Mouse (Mus musculus) midbrain, embryonic 16.5 days (tissue): ENCODE results near the gene Apba1. TPM values are rescaled to one million over a fixed set of nuclear protein-coding genes. Genes with fewer than 3 reads are reported as not detected.

Experiments
- ATAC-seq: fragments of 200-750 bp; cut with Nextera tagmentation; 2 replicates; pipeline ENCODE4 v1.8.0; 2017; ENCODE audit warnings: moderate TSS enrichment
- H3K27ac ChIP-seq: fragments of 300-500 bp; sonication (generic); 2 replicates; pipeline ENCODE4 v1.5.1; 2014; ENCODE audit warnings: mild to moderate bottlenecking, low read length, mixed read lengths
- H3K27me3 ChIP-seq: fragments of 300-500 bp; sonication (generic); 2 replicates; pipeline ENCODE4 v1.6.1; 2014; ENCODE audit warnings: low read depth, low read length, mixed read lengths; ENCODE audit not compliant: control insufficient read depth, insufficient read depth
- H3K36me3 ChIP-seq: fragments of 300-500 bp; sonication (generic); 2 replicates; pipeline ENCODE4 v1.6.1; 2014; ENCODE audit warnings: mild to moderate bottlenecking, low read length, moderate library complexity, mixed read lengths; ENCODE audit not compliant: control insufficient read depth, insufficient read depth
- H3K4me1 ChIP-seq: fragments of 300-500 bp; sonication (generic); 2 replicates; pipeline ENCODE4 v1.6.1; 2014; ENCODE audit warnings: mild to moderate bottlenecking, low read length, mixed read lengths; ENCODE audit not compliant: control insufficient read depth, insufficient read depth
- H3K4me2 ChIP-seq: fragments of 300-500 bp; sonication (generic); 2 replicates; pipeline ENCODE4 v1.6.1; 2014; ENCODE audit warnings: mild to moderate bottlenecking, low read length, mixed read lengths
- H3K4me3 ChIP-seq: fragments of 300-500 bp; sonication (generic); 2 replicates; pipeline ENCODE4 v1.5.1; 2014; ENCODE audit warnings: low read depth, mild to moderate bottlenecking, low read length, moderate library complexity, mixed read lengths
- H3K9ac ChIP-seq: fragments of 300-500 bp; sonication (generic); 2 replicates; pipeline ENCODE4 v1.6.1; 2014; ENCODE audit warnings: low read depth, low read length, mixed read lengths
- H3K9me3 ChIP-seq: fragments of 300-500 bp; sonication (generic); replicated peaks from 2 replicates; pipeline ENCODE4 v1.6.1; 2014; ENCODE audit warnings: mild to moderate bottlenecking, low read length, mixed read lengths; ENCODE audit not compliant: control insufficient read depth, poor library complexity, severe bottlenecking
- WGBS: fragments of 180-500 bp; shearing (Covaris S2); extraction: QIAGEN DNeasy Blood & Tissue Kit; methylation state at CpG from one replicate; pipeline ENCODE4 v1.1.7; 2014; 5-methylcytosine and 5-hydroxymethylcytosine counted together
- polyA plus RNA-seq: library from polyadenylated mRNA; unstranded; fragments of >200 nt; fragmentation: Nextera tagmentation; extraction: Ambion mirVana; gene quantifications from 2 replicates; pipeline ENCODE4 v1.2.1, GENCODE M21; 2015

Gene Apba1
- polyA plus RNA-seq, 1 experiment from 2014 or later: 12.3 TPM

DNA sequence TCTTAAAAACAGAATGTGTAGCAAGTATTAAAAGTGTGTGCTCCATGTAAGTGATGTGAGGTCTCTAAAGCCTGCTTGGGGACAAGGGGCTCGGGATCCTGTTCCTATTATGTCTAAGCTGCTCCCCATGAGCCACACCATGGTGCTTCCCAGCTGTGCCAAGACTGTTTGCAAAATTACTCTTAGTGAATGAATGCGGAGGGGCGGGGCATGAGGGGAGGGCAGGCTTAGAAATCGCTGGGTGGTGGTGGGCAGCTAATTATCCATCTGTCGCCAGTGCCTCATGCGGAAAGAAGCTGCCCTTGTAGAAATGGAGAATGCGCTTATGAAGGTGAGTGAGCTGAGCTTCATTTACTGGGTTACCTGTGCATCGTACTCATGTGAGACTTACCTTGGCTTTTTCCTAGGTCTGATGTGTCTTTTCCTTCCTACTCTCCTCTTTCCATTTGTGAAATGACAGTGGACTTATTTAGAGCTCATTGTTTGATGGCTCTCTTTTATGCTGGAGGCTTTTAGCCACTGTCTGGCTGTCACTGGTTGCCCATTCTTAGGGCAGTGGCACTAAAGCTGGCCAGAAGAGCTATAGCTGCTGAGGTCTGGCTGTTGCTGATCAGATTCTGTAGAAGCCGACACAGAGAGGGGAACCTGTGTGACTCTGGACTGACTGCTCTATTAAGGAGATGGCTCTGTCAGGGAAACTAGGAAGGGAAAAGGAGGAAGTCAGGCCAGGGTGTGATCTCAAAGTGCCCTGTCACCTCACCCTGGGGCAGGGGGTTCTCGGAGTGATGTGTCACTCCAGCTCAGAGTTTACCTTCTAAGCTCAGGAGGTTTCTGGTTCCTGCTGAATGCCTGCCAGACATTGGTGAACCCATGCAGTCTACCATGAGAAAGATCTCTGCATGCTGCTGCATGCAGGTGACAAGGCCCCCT, 12.1 kb downstream of the Apba1 start:
- 23% methylated on average over 10 of the region's 10 CpGs for WGBS
- Histone ChIP-seq H3K4me1 (peaks cover 10% of the 10 kb centered on the region), H3K36me3 (no peaks in the 10 kb centered on the region), H3K27ac (no peak overlapping the region), H3K9me3 (no peaks in the 10 kb centered on the region), H3K27me3 (no peaks in the 10 kb centered on the region), H3K4me2 (no peak overlapping the region), H3K4me3 (no peak overlapping the region), H3K9ac (no peak overlapping the region)
- ATAC-seq: peak; percentile 23; the same call in 1 of the 2 replicates

DNA sequence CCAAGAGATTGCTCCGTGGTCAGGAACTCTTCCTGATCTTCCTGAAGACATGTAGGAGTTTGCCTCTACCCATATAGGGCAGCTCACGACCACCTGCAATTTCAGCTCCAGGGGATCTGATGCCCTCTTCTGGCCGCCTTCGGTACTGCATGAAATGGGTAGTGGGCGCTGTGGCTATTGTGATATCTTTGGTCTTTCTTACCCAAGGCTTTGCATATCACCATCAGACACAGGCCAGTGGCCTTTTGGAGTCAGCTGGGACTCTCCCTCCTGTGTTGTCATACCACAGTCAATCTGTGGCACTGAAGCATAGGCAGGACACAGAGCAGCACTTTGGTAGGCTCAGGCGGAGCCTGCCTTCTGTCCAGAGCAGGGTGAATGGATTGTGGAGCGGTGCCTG, 13.3 kb downstream of the Apba1 start:
- Histone ChIP-seq H3K36me3 (no peaks in the 10 kb centered on the region), H3K27me3 (no peaks in the 10 kb centered on the region), H3K27ac (no peak overlapping the region), H3K9me3 (no peaks in the 10 kb centered on the region), H3K4me3 (no peak overlapping the region), H3K4me2 (no peak overlapping the region), H3K4me1 (peaks cover 10% of the 10 kb centered on the region), H3K9ac (no peak overlapping the region)
- ATAC-seq: no peak
- 74% methylated on average over 7 of the region's 7 CpGs for WGBS

DNA sequence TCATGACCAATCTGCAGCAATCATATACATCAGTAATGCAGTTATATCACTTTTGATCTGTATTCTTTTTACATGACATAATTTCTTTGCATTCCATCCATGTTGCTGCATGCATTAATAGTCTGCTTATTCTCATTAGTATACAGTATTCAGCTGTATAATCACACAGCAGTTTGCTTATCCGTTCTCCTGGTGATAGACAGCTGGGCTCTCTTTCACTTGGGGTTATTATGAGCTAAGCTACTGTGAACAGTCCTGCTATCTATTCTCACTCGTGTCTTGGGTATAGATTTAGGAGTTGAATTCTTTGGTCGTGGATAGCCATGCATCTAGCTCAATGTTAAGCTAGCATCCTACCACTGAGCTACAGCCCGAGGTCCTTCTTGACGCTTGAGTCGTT, 16.7 kb downstream of the Apba1 start:
- H3K4me3 ChIP-seq: no peak overlapping the region
- no peak overlapping the region for H3K27ac ChIP-seq
- H3K9ac ChIP-seq: no peak overlapping the region
- no peak; the same call in 1 of the 2 replicates for ATAC-seq
- no peaks in the 10 kb centered on the region for H3K9me3 ChIP-seq
- H3K36me3 ChIP-seq: no peaks in the 10 kb centered on the region
- peaks cover 7% of the 10 kb centered on the region for H3K4me1 ChIP-seq
- WGBS: 62% methylated on average over 6 of the region's 6 CpGs
- no peak overlapping the region for H3K4me2 ChIP-seq
- no peaks in the 10 kb centered on the region for H3K27me3 ChIP-seq

DNA sequence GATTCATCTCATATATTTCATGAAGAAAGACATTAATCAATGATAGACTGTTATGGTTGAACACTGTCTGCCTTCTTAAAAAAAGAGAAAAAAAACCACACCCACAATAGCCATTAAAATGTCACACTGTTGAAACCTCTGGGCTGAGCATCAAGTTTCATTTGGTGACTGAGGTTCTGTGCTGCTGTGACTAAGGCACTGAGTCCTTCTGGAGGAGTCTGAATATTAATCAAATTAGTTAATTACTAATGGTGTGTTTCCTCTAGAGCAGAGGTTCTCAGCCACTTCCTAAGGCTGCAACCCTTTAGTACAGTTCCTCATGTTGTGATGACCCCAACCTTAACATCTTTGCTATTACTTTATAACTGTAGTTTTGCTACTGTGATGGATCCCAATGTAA, 20.4 kb downstream of the Apba1 start:
- no peak for ATAC-seq
- no peaks in the 10 kb centered on the region for H3K9me3 ChIP-seq
- no peaks in the 10 kb centered on the region for H3K36me3 ChIP-seq
- no peak overlapping the region for H3K27ac ChIP-seq
- no peak overlapping the region for H3K4me2 ChIP-seq
- peaks cover 9% of the 10 kb centered on the region for H3K4me1 ChIP-seq
- H3K9ac ChIP-seq: no peak overlapping the region
- H3K27me3 ChIP-seq: no peaks in the 10 kb centered on the region
- no peak overlapping the region for H3K4me3 ChIP-seq

DNA sequence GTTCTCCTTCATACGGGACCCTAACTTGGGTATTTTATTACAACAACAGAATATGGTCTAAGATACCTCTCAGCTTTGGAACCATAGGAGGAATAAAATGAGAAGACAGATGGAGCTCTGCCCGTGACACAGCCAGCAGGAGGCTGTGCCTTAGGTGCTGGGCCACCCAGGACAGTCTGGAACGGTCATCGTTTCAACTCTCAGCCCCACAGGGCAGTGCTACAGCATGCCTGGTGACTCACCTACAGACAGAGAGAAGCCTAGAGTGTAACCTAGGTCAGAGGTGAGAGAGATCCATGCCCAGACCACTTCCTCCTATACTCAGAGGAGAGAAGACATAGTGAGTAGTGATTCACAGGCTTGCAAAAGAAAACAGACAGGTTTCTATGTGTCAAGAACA, 21.4 kb downstream of the Apba1 start:
- no peaks in the 10 kb centered on the region for H3K36me3 ChIP-seq
- no peak overlapping the region for H3K9ac ChIP-seq
- H3K4me2 ChIP-seq: no peak overlapping the region
- 90% methylated on average over 4 of the region's 4 CpGs for WGBS
- no peaks in the 10 kb centered on the region for H3K9me3 ChIP-seq
- ATAC-seq: no peak
- no peak overlapping the region for H3K4me3 ChIP-seq
- H3K27me3 ChIP-seq: no peaks in the 10 kb centered on the region
- H3K4me1 ChIP-seq: peaks cover 18% of the 10 kb centered on the region
- no peak overlapping the region for H3K27ac ChIP-seq

DNA sequence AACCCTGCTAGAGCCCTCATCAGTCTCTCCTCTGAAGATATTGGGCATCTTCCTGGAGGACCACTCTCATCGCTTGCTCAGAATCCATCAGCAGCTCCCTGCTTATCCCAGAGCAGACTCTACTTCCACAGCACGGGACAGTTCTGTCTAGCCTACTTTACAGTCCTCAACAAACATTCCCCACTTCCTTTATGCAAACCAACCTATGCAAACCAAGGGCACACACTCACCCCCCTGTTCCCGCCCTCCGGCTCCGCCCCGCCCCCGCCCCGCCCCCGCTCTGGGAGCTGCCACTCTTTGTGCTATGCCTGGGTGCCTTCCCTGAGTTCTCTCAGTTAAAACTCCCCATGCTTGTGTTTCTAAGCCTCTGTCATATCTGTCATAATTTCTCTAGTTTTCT, 23.3 kb downstream of the Apba1 start:
- H3K36me3 ChIP-seq: no peaks in the 10 kb centered on the region
- no peak overlapping the region for H3K9ac ChIP-seq
- H3K9me3 ChIP-seq: no peaks in the 10 kb centered on the region
- no peak overlapping the region for H3K4me2 ChIP-seq
- H3K4me3 ChIP-seq: no peak overlapping the region
- 0 out of 2 replicates have a peak overlapping the region, but pooled peaks have one; percentile 20 for H3K27ac ChIP-seq
- H3K27me3 ChIP-seq: no peaks in the 10 kb centered on the region
- WGBS: 13% methylated on average over 9 of the region's 9 CpGs
- peaks cover 22% of the 10 kb centered on the region for H3K4me1 ChIP-seq
- ATAC-seq: peak; percentile 30; the same call in 1 of the 2 replicates

DNA sequence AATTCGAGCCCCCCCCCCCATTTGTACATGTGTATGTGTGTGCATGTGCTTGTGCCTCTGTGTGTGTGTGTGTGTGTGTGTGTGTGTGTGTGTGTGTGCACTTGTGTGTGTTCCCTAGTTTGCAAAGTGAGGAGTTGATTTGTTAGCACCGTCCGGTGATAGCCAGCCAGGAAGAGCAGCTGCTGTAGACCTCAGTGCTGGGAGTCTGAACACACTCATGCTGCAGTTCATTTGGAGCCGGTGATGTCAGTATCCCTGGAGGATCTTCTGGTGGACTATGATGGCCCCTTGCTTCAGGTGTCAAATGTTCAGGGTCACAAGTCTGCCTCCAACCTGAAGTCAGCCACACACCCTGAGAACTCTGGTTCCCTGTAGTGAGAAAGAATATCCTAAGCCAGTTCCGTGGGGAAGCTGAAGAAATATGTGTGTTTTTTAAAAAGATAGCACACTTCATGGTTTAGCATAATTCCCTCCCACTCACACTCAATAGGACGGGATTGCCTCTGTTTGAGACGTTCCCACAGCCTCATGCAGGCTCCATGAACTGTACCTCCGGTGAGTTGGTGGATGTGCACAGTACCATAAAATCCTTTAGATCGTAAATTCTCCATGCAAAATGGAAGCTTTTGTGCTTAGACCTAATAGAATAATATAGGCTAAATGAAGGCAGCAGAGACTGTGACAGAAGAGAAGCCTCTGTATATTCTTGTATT, 29.9 kb downstream of the Apba1 start:
- Histone ChIP-seq H3K4me3 (no peak overlapping the region), H3K4me2 (no peak overlapping the region)
- ATAC-seq: 0 out of 2 replicates have a peak, but pooled peaks have one; percentile 54

DNA sequence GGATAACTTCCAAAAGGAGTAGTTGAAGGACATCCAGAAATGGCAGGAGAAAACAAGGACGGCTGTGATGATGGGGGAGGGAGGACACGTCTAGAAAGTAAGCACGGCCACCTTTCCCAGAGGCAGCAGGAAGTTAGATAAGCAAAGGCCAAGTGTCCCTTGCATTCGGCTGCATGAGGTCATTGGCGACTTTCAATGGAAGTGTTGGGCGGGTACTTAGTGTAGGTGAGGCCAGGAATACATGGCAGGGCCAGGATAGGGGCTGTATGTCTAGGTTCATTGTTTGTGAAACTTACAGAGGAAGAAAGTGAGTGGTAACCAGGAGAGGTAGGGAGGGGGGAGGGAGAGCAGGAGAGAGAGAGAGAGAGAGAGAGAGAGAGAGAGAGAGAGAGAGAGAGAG, 33.0 kb downstream of the Apba1 start:
- Histone ChIP-seq H3K4me1 (peaks cover 26% of the 10 kb centered on the region), H3K9me3 (no peaks in the 10 kb centered on the region), H3K36me3 (no peaks in the 10 kb centered on the region), H3K27me3 (no peaks in the 10 kb centered on the region), H3K4me2 (no peak overlapping the region), H3K9ac (no peak overlapping the region), H3K4me3 (no peak overlapping the region), H3K27ac (no peak overlapping the region)
- 86% methylated on average over 6 of the region's 6 CpGs for WGBS
- no peak for ATAC-seq

More for the DNA sequence above, 29.9 kb downstream of the Apba1 start:
- H3K36me3 ChIP-seq: no peaks in the 10 kb centered on the region
- WGBS: 52% methylated on average over 9 of the region's 9 CpGs
- H3K27me3 ChIP-seq: no peaks in the 10 kb centered on the region
- no peak overlapping the region for H3K27ac ChIP-seq
- H3K9me3 ChIP-seq: no peaks in the 10 kb centered on the region
- peaks cover 34% of the 10 kb centered on the region for H3K4me1 ChIP-seq
- H3K9ac ChIP-seq: no peak overlapping the region

DNA sequence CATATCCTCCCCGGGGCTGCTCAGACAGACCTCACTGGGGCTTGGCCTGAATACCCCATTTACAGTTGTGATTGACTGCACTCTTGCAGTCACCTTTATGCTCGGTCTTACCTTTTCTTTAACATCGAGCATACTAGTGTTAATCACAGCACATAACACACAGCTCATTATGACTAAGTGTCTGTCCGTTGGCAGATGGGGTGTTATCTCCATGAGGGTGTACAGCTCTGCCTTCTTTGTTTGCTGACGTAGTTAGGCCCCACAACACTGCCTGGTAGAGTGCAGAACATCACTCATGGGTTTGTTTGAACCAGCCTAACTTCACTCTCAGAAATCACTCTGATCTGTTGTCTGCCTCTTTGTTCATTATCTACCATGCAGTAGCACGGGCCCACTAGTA, 33.9 kb downstream of the Apba1 start:
- ATAC-seq: no peak
- 94% methylated on average over 6 of the region's 6 CpGs for WGBS
- Histone ChIP-seq H3K27me3 (no peaks in the 10 kb centered on the region), H3K36me3 (no peaks in the 10 kb centered on the region), H3K4me3 (no peak overlapping the region), H3K27ac (no peak overlapping the region), H3K9me3 (no peaks in the 10 kb centered on the region), H3K4me2 (no peak overlapping the region), H3K4me1 (peaks cover 23% of the 10 kb centered on the region), H3K9ac (no peak overlapping the region)
